Mouse (Mus musculus) embryonic fibroblast, embryonic 13.5 days (primary cell): ENCODE measurements around the gene Pcx. TPM values are rescaled to one million over a fixed set of nuclear protein-coding genes. Genes with fewer than 3 reads are reported as not detected.

Experiments
- H3K27ac ChIP-seq: 2 replicates; pipeline ENCODE4 v1.5.1; 2012; ENCODE audit warnings: low read length, control low read depth, inconsistent platforms; ENCODE audit not compliant: insufficient read depth
- H3K4me1 ChIP-seq: 2 replicates; pipeline ENCODE4 v1.6.1; 2011; ENCODE audit warnings: low read length; ENCODE audit not compliant: control insufficient read depth, insufficient read depth
- H3K4me3 ChIP-seq: 2 replicates; pipeline ENCODE4 v1.5.1; 2011; ENCODE audit warnings: mild to moderate bottlenecking, control low read depth, low read length; ENCODE audit not compliant: insufficient read depth
- CTCF ChIP-seq: IDR thresholded peaks from 2 replicates; pipeline ENCODE4 v1.5.1; 2011; ENCODE audit warnings: mild to moderate bottlenecking, control low read depth, low read length, moderate library complexity, borderline replicate concordance; ENCODE audit not compliant: insufficient read depth
- POLR2A ChIP-seq: IDR thresholded peaks from 2 replicates; pipeline ENCODE4 v1.6.1; 2011; ENCODE audit warnings: low read depth, mild to moderate bottlenecking, control low read depth, low read length, moderate library complexity
- polyA plus RNA-seq: library from polyadenylated mRNA; stranded (reverse); fragments of >200 nt; gene quantifications from 2 replicates; pipeline ENCODE4 v1.2.4, GENCODE M21; 2011; ENCODE audit warnings: low read depth; ENCODE audit not compliant: missing spikeins, insufficient read length

The Pcx gene
- polyA plus RNA-seq, 1 experiment, result 16.4 TPM

GRCm38 (mm10) chr19:4545091-4545490, 34.8 kb downstream of the Pcx start:
- H3K4me1 ChIP-seq, result peaks cover 3% of the 10 kb centered on the region
- no peak overlapping the region for H3K4me3 ChIP-seq
- TF ChIP-seq POLR2A (no peak), CTCF (no peak)
- H3K27ac ChIP-seq, result no peak overlapping the region

GRCm38 (mm10) chr19:4545841-4546240, 35.6 kb downstream of the Pcx start:
- TF ChIP-seq POLR2A (no peak), CTCF (no peak)
- Histone ChIP-seq H3K4me3 (no peak overlapping the region), H3K27ac (no peak overlapping the region), H3K4me1 (peaks cover 3% of the 10 kb centered on the region)

- Histone ChIP-seq H3K27ac (no peak overlapping the region; the same call in 1 of the 2 replicates), H3K4me3 (no peak overlapping the region), H3K4me1 (no peaks in the 10 kb centered on the region; the same call in 1 of the 2 replicates)
- TF ChIP-seq CTCF (no peak), POLR2A (no peak)
These were observed 37.5 kb downstream of the Pcx start for GRCm38 (mm10) chr19:4547801-4548200.

GRCm38 (mm10) chr19:4548305-4548883, 38.1 kb downstream of the Pcx start:
- no peak for TF ChIP-seq CTCF
- TF ChIP-seq POLR2A, result no peak
- no peaks in the 10 kb centered on the region; the same call in 1 of the 2 replicates for H3K4me1 ChIP-seq
- H3K27ac ChIP-seq, result no peak overlapping the region; the same call in 1 of the 2 replicates
- H3K4me3 ChIP-seq, result no peak overlapping the region

GRCm38 (mm10) chr19:4554248-4554647, 44.0 kb downstream of the Pcx start:
- Histone ChIP-seq H3K4me1 (no peaks in the 10 kb centered on the region), H3K27ac (no peak overlapping the region), H3K4me3 (no peak overlapping the region)
- no peak for TF ChIP-seq POLR2A
- no peak for TF ChIP-seq CTCF

- no peak for TF ChIP-seq POLR2A
- no peak for TF ChIP-seq CTCF
- Histone ChIP-seq H3K4me1 (no peaks in the 10 kb centered on the region), H3K27ac (no peak overlapping the region)
These were observed 44.8 kb downstream of the Pcx start for GRCm38 (mm10) chr19:4555086-4555485.

GRCm38 (mm10) chr19:4556787-4557186, 46.5 kb downstream of the Pcx start:
- no peak overlapping the region for H3K4me3 ChIP-seq
- no peak overlapping the region for H3K27ac ChIP-seq
- no peak for TF ChIP-seq CTCF
- TF ChIP-seq POLR2A, result no peak
- H3K4me1 ChIP-seq, result no peaks in the 10 kb centered on the region

More at GRCm38 (mm10) chr19:4555086-4555485, 44.8 kb downstream of the Pcx start:
- no peak overlapping the region for H3K4me3 ChIP-seq

- Histone ChIP-seq H3K4me1 (no peaks in the 10 kb centered on the region), H3K27ac (no peak overlapping the region), H3K4me3 (no peak overlapping the region)
- no peak for TF ChIP-seq CTCF
- TF ChIP-seq POLR2A, result no peak
These were observed 47.7 kb downstream of the Pcx start for GRCm38 (mm10) chr19:4557796-4558569.

- Histone ChIP-seq H3K27ac (no peak overlapping the region), H3K4me3 (no peak overlapping the region), H3K4me1 (no peaks in the 10 kb centered on the region)
- TF ChIP-seq POLR2A (no peak), CTCF (no peak)
These were observed 48.3 kb downstream of the Pcx start for GRCm38 (mm10) chr19:4558570-4558955.

GRCm38 (mm10) chr19:4559011-4559410, 48.7 kb downstream of the Pcx start:
- TF ChIP-seq CTCF (no peak), POLR2A (no peak)
- Histone ChIP-seq H3K4me3 (no peak overlapping the region), H3K27ac (no peak overlapping the region), H3K4me1 (no peaks in the 10 kb centered on the region)

- H3K4me1 ChIP-seq, result no peaks in the 10 kb centered on the region
- no peak overlapping the region for H3K27ac ChIP-seq
- no peak overlapping the region for H3K4me3 ChIP-seq
- no peak for TF ChIP-seq POLR2A
- no peak for TF ChIP-seq CTCF
These were observed 49.3 kb downstream of the Pcx start for GRCm38 (mm10) chr19:4559588-4559987.
